Mouse (Mus musculus): Measurements from ENCODE around the gene Rsad1.
A peak's percentile ranks its signal among the peaks of the same experiment; 100 is the strongest.

Gene Rsad1

DNA sequence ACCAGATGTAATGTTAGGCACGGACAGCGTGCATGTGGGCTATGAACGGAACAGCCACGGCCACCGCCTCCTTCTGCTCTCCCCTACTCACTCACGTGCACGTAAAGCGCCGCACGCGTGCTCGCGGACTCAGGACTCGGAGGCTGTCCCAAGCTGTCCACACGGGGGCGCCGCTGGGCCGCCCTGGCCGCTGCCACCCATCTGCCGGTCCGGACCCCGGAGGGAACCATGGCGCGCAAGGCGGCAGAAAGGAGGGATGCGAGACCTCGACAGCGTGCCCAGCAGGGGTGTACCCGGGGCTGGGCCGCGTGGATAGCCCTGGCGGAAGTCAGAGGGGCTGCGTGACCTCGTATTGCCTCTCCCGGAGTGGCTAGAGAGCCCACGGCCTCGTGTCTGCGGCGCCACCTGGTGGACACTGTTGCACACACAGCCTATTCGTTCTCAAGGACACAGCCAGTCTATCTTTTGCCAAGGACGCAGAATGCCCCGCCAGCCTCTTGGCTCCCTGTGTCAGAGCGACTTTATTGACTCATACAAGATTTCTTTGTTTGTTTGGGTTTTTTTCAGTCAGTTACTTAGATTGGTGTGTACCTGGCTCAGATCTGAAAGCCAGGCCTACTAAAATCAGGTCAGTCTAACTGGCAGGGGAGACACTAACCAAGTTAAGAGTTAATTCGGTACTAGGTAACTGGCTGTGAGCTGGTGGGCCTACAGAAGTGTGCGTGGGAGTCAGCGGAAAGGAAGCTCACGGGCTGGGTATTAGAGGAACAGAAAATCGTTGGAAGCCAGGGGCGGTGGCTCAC lies at the start of gene Rsad1:
Gene Rsad1, minus strand, starts transcription at position 368 of the 803 bp plus-strand sequence.
- peak; percentile 81 to 87 for DNase-seq

DNA sequence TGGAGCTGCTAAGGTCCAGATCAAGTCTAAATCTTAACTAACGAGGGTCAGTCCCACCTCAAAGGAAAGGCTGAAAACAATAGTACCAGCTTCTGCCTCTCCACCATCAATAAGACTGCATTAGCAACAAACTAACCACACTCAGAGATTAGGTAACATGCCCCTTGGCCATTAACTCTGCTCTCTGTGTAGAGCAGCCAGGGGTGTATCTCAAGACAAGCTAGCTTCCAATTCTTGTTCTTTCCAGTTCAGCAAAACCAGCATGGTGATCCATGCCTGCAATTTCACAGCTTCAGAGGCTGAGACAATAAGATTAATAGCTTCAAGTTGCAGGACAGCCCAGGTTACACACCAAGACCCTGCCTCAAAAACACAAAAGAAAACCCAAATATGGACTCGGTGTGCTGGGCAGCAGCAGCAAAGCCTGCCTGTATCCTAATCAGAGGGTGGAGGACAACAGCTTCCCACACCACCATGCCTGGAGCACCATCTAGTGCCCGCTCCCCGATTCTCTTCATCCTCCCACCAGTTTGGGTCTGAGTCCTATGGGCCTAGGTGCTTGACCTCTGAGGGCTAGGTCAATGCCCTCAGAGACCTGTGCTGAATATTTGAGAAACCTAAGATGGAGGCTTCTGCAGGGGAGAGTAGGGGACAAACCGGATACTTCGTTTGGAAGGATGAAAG lies 49.5 kb upstream of the Rsad1 start:
- no peak for DNase-seq

GRCm38 (mm10) chr11:94597319-94597718 lies 48.3 kb upstream of the Rsad1 start:
- DNase-seq: no peak

GRCm38 (mm10) chr11:94596311-94596852 lies 47.3 kb upstream of the Rsad1 start:
- DNase-seq: no peak

GRCm38 (mm10) chr11:94587511-94587910 lies 38.5 kb upstream of the Rsad1 start:
- no peak for DNase-seq

DNA sequence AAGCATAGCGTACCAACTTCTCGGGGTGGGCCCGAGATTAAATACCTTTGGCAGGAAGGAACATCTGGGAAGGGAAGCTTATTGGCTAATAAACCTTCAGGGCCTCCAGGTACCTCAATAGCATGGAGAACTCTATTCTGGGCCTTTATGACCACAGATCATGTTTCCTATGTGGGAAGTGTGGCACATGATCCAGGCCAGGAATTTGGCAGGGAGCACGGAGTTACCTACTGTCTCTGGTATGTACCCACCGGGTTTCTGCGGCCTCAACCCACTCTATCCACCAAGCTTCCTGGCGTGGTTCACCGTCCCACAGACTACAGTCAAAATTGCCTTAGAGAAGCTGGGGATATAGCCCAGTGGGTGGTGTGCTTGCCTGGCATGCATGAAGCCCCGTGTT lies 36.0 kb upstream of the Rsad1 start:
- no peak for DNase-seq

DNA sequence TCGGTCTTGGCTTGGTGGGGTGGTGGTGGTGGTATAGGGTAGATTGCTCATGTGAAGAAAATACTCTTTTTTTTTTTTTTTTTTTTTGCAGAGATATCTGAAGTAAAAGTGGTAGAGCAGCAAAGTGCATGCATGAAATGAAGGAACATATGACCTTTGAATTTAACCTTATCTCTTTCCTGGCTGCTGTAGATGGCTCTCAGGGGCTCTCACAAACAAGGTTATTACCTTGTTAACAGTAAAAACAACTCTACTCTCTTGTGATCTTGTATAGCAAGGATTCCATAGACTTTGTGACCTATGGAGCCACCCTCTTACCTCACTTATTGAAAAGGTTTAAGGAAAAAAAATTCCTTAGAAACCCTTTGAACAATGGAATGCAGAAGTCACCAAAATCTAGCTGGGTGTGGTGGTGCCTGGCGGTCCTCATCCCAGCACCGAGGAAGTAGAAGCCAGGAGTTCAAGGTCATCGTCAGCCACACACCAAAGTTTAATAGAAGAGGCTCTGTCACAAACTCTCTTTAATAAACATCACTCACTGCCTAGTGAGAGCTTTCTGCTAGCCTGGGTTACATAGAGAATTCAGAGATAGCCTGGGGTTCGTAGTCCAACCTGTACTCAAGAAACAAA lies 31.2 kb upstream of the Rsad1 start:
- DNase-seq: no peak

DNA sequence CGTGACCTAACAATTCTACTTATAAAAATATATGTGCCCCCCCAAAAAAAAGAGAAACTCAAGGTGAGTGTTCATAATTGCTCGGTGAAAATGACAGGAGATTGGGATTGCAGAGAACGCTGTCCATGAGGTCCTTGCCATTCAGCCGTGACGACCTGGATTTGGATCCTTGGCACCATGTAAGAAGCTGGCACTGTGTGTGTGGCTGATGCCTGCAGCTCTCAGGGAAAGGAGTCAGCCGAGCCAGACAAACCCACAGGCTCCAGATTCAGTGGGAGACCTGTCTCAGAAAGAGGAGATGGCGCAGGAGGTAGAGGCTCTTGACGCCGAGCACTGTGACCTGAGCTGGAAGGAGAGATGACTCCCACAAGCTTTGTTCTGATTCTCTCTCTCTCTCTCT lies 27.3 kb upstream of the Rsad1 start:
- no peak for DNase-seq

DNA sequence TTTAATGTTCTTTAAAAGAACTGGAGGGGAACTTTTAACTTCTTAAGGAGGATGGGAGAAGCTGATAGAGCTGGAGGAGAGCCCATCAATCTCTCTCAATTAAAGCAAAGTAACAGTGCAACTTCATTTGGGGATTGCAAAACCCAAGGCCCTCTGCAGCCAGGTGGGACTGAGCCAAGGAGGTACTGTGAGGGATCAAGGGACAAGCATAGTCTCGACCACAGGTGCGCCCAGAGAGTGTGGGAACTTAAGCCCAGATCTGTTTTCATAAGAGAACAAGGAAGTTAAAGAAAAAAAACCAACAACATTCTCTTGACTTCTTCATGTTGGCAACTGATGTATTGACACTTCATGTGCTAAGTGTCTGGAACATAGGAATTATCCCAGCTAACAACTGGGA lies 26.0 kb upstream of the Rsad1 start:
- DNase-seq: no peak

DNA sequence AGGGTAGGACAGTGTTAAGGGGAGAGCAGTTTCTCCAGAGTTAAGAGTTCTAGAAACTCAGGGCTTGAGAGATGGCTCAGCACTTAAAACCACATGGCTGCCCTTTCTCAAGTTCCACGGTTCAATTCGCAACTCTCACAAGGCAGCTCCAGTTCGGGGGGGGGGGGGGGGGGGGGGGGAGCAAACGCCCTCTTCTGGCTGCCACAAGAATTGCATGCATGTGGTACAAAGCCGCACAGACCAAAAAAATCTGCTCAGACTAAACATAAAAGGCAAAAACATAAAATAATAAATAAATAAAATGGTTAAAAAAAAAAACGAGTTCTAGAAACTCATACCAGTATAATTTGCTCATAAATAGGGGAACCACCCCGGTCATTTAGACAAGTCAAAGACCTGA lies 25.5 kb upstream of the Rsad1 start:
- no peak for DNase-seq

- no peak for DNase-seq
These were observed 22.8 kb upstream of the Rsad1 start for GRCm38 (mm10) chr11:94571850-94572249.

DNA sequence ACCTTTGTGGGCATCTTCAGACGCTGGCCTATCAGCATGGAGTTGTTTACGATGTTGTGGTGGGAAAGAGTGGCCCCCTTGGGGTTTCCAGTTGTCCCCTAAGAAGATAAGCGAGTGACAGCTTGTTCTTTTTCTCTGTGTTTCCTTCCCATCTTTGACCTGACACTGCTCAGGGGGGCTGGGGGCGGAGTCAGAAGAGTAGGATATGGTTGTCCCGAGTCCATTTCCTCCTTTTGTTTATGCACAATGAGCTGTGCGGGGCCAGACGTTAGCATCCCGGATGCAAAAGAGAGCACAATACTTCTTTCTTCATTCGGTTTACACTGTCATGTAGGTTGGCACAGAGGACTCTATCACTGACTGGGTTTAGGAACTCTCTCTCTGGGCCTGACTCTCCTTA lies 21.6 kb upstream of the Rsad1 start:
- DNase-seq: peak in 1 of 2 experiments; percentile 65

- no peak for DNase-seq
These were observed 18.3 kb upstream of the Rsad1 start for GRCm38 (mm10) chr11:94567326-94567725.

- DNase-seq: no peak
These were observed 17.5 kb upstream of the Rsad1 start for GRCm38 (mm10) chr11:94566534-94566933.

GRCm38 (mm10) chr11:94565151-94565479 lies 16.1 kb upstream of the Rsad1 start:
- no peak for DNase-seq

GRCm38 (mm10) chr11:94564437-94565150 lies 15.5 kb upstream of the Rsad1 start, which contains the start of gene Chad:
TSS of gene Chad (plus strand) at chr11:94565047.
- no peak for DNase-seq

DNA sequence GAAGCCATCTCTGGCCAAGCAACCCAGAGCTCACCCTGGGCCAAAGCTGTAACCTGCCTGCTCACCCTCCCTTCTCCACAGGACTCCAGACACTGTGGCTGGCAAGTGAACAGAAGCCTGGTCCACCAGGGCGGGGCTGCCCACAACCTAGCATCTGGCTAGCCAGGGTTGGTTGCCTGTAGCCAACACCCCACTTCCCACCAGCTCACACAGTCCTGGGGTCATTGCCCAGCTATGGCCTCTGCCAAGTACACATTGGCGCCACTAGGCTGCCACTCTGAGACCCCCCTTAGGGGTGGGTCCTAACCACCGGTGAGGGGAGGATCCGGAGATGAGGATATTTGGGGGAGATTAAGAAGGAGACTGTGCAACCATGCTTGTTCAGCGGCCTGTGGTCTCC lies 14.8 kb upstream of the Rsad1 start:
- no peak for DNase-seq

DNA sequence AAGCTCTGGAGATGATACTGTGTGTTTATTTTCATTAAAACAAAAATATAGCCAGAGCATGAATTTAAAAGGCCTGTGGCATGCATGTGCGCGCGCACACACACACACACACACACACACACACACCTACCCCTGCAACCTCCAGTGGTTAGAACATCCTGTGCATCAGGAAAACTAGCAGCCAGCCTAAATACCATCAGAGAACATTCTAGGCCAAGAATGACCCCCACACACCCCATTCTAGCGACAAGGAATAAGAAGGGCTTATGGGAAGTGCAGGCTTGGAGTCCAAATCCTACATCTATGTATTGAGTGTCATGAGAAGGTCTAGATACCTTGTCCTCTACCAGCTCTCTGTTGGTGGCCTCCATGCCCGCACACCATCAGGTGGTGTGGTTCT lies 14.3 kb upstream of the Rsad1 start:
- DNase-seq: no peak

DNA sequence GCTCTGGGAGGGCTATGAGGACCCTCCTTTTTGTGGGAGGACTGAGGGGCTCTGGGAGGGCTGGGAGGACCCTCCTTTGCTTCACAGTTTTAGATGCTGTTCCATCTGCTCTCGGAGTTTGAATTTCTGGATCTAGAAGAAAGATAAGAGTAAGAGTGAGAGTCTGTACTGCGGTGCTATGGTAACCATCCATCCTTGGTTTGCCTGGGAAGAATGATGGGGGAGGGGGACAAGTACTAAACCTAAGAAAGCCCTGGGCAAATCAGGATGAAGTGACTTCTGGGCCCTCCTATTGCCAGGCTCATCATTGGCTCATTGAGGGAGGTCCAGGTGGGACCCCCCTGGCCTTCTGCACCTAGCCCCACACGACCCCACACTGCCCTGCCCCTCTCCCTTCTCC lies 9.2 kb upstream of the Rsad1 start:
- no peak for DNase-seq

DNA sequence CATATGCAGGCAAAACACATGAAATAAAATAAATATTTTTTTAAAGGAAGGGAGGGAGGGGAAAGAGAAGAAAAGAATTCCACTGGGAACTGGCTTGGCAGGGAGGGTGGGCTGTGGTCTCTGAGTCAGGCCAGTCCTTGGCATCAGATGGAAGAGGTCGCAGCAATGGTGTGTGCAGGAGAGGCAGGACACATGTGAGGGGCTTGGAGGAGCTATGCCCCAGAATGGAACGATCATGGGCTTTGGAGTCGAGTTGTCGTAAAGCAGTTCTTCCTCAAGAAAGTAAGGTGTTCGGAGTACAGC lies 1.3 kb upstream of the Rsad1 start:
- no peak for DNase-seq

DNA sequence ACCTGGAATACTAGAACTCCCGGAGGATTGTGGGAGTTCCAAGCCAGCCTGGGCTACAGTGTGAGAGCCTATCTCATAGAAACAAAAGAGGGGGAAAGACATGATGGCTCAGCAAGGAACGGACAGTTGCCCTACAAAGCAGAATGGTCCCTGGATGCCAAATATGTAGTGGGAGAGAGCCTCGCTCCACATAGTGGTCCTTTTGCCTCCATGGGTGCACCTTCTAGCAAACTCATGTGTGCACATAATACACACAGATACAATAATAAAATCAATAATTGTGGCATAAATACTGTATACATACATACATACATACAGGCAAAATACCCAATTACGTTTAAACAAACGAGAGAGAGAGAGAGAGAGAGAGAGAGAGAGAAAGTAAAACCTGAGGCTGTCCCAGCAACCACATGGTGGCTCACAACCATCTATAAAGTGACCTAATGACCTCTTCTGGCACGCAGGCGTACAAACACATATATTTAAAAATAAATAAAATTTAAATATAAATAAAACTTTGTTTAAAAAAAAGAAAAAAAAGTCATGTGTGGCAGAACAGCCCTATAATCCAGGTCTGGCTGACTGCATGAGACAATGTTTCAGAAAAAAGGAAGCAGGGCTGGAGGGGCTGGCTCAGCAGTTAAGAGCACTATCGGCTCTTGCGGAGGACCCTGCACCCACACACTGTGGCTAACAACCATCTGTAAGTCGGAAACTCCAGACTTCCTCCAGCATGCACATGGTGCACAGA lies 811 bp upstream of the Rsad1 start:
- DNase-seq: no peak

- peak in 1 of 2 experiments; percentile 21 for DNase-seq
These were observed 842 bp downstream of the Rsad1 start for GRCm38 (mm10) chr11:94548041-94548784.
